Mouse (Mus musculus) cortical plate, adult 2 months (tissue): ENCODE data around the gene Mettl7b.

Experiments
- CTCF ChIP-seq: fragments of 200-500 bp; IDR thresholded peaks from 2 replicates; pipeline ENCODE4 v1.5.1; 2011; ENCODE audit warnings: mild to moderate bottlenecking, control low read depth, low read length; ENCODE audit not compliant: insufficient read depth; ENCODE audit errors: extremely low read depth
- POLR2A ChIP-seq: fragments of 200-500 bp; IDR thresholded peaks from 2 replicates; pipeline ENCODE4 v1.6.1; 2011; ENCODE audit warnings: mild to moderate bottlenecking, low read length, control low read depth; ENCODE audit not compliant: insufficient read depth; ENCODE audit errors: extremely low read depth

- TF ChIP-seq CTCF (no peak), POLR2A (no peak)
Observed at GRCm38 (mm10) chr10:128922822-128923012, 38.1 kb downstream of the Mettl7b start, which contains the start of gene Rdh5.
